Mouse (Mus musculus) spleen, adult 2 months (tissue): ENCODE results near the gene Mab21l1.

ENCODE experiments used
- CTCF ChIP-seq: fragments of 200-500 bp; IDR thresholded peaks from 2 replicates; pipeline ENCODE4 v1.5.1; 2011; ENCODE audit warnings: mild to moderate bottlenecking, inconsistent platforms; ENCODE audit not compliant: insufficient read depth, insufficient read length, insufficient replicate concordance; ENCODE audit errors: extremely low read depth
- POLR2A ChIP-seq: fragments of 200-500 bp; IDR thresholded peaks from 2 replicates; pipeline ENCODE4 v1.6.1; 2011; ENCODE audit warnings: low read depth, low read length, inconsistent platforms

GRCm38 (mm10) chr3:55742654-55743053 is 39.7 kb upstream of the Mab21l1 start:
- TF ChIP-seq CTCF (no peak), POLR2A (no peak)
